Mouse (Mus musculus) c-Kit-positive CD71-negative TER-119-negative erythroid progenitor cells, embryonic 14.5 days (primary cell): ENCODE data around the gene Asxl2.
"Not testable (repeated sequence)": the region's sequence is repeated elsewhere in the genome, so short reads cannot be mapped to it uniquely, and the experiment has no call there.

ENCODE experiments used
- DNase-seq: peaks from one replicate; pipeline ENCODE4 v3.0.0-alpha.2; 2013; ENCODE audit warnings: low read depth

The Asxl2 gene

GRCm38 (mm10) chr12:3427891-3428775 lies 1.5 kb downstream of the Asxl2 start:
- DNase-seq: no peak

GRCm38 (mm10) chr12:3429681-3430442 lies 3.2 kb downstream of the Asxl2 start:
- DNase-seq: no peak

GRCm38 (mm10) chr12:3430443-3430753 lies 3.7 kb downstream of the Asxl2 start:
- no peak for DNase-seq

- no peak for DNase-seq
Observed at GRCm38 (mm10) chr12:3430985-3431384, 4.3 kb downstream of the Asxl2 start.

- DNase-seq: no peak
Observed at GRCm38 (mm10) chr12:3433736-3434135, 7.1 kb downstream of the Asxl2 start.

- no peak for DNase-seq
Observed at GRCm38 (mm10) chr12:3436446-3436845, 9.8 kb downstream of the Asxl2 start.

- DNase-seq: no peak
Observed at GRCm38 (mm10) chr12:3437815-3438214, 11.2 kb downstream of the Asxl2 start.

GRCm38 (mm10) chr12:3440916-3441315 lies 14.3 kb downstream of the Asxl2 start:
- no peak for DNase-seq

- DNase-seq: no peak
Observed at GRCm38 (mm10) chr12:3441361-3441760, 14.7 kb downstream of the Asxl2 start.

GRCm38 (mm10) chr12:3453554-3453953 lies 26.9 kb downstream of the Asxl2 start:
- DNase-seq: no peak

- no peak for DNase-seq
Observed at GRCm38 (mm10) chr12:3463087-3463486, 36.4 kb downstream of the Asxl2 start.

GRCm38 (mm10) chr12:3499662-3500061 lies 73.0 kb downstream of the Asxl2 start:
- DNase-seq: no peak

GRCm38 (mm10) chr12:3500071-3500470 lies 73.4 kb downstream of the Asxl2 start:
- no peak for DNase-seq

- no peak for DNase-seq
Observed at GRCm38 (mm10) chr12:3518665-3519297, 92.1 kb downstream of the Asxl2 start.

- not testable (repeated sequence) for DNase-seq
Observed at GRCm38 (mm10) chr12:3521806-3522205, 95.1 kb downstream of the Asxl2 start.

GRCm38 (mm10) chr12:3525536-3525935 lies 98.9 kb downstream of the Asxl2 start:
- DNase-seq: no peak

- not testable (repeated sequence) for DNase-seq
Observed at GRCm38 (mm10) chr12:3535446-3535845, 108.8 kb downstream of the Asxl2 start.

- DNase-seq: no peak
Observed at GRCm38 (mm10) chr12:3537616-3538015, 111.0 kb downstream of the Asxl2 start.

- DNase-seq: no peak
Observed at GRCm38 (mm10) chr12:3538036-3538435, 111.4 kb downstream of the Asxl2 start.

- no peak for DNase-seq
Observed at GRCm38 (mm10) chr12:3539605-3540004, 112.9 kb downstream of the Asxl2 start.

GRCm38 (mm10) chr12:3540871-3541270 lies 114.2 kb downstream of the Asxl2 start:
- no peak for DNase-seq

- DNase-seq: no peak
Observed at GRCm38 (mm10) chr12:3545451-3545850, 118.8 kb downstream of the Asxl2 start.

GRCm38 (mm10) chr12:3546121-3546658 lies 119.5 kb downstream of the Asxl2 start:
- DNase-seq: no peak
